In the genomic region with DNA sequence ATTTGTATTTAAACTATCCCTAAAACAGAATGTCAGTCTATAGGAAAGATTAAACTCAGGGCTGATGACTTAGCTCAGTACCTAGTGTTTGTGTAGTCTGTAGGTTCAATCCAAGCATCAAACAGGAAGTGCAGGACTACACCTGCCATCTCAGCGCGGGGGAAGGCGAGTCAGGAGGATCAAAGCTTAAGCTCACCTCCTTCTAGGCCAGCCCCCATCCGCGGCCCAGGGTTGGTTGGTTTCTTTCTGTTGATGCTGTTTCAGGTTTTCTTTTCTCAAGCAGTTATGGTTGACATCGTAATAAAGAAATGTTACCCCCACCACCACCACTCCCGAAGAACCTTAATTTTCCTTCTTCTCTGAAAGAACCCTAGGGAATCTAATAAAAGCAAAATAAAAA, we compare ENCODE assay signal across 19 mouse cellular contexts.
"Had no signal": no experiment of that assay in that cellular context is flagged by ENCODE, and none has a peak within 500 bp of the region (broad histone marks: within the 10 kb centered on the region; RNA-seq: fewer than 3 reads in every experiment).

No protein-coding gene starts in this region.

- ATAC-seq: intestine, embryonic 15.5 days; lung, postnatal 0 days had no signal

- H3K9me3 ChIP-seq: intestine, embryonic 15.5 days; kidney, embryonic 15.5 days; limb, embryonic 13.5 days; liver, embryonic 13.5 days; megakaryocyte, embryonic 14.5 days; midbrain, embryonic 10.5 days; neural tube, embryonic 13.5 days; stomach, embryonic 15.5 days had no signal

- H3K27me3 ChIP-seq: intestine, embryonic 15.5 days; kidney, embryonic 15.5 days; limb, embryonic 13.5 days; liver, embryonic 13.5 days; neural tube, embryonic 13.5 days; stomach, embryonic 15.5 days had no signal

- H3K4me3 ChIP-seq: intestine, embryonic 15.5 days; kidney, embryonic 15.5 days; limb, embryonic 13.5 days; liver, embryonic 13.5 days; megakaryocyte, embryonic 14.5 days; midbrain, embryonic 10.5 days; neural tube, embryonic 13.5 days; stomach, embryonic 15.5 days had no signal

- DNase-seq: kidney, postnatal 10 days; kidney, postnatal 4 days; left cerebral cortex, postnatal 4 days; liver; liver, embryonic 13.5 days; lung, embryonic 14.5 days; midbrain, embryonic 14.5 days; retina, postnatal 1 day; right cerebral cortex, postnatal 25 days; spleen, adult 18-20 months had no signal

- H3K4me2 ChIP-seq: intestine, embryonic 15.5 days; kidney, embryonic 15.5 days; limb, embryonic 13.5 days; liver, embryonic 13.5 days; lung, embryonic 14.5 days; neural tube, embryonic 13.5 days; stomach, embryonic 15.5 days had no signal

- H3K9ac ChIP-seq: intestine, embryonic 15.5 days; kidney, embryonic 15.5 days; limb, embryonic 13.5 days; liver, embryonic 13.5 days; lung, embryonic 14.5 days; neural tube, embryonic 13.5 days; stomach, embryonic 15.5 days had no signal

- H3K36me3 ChIP-seq: intestine, embryonic 15.5 days; kidney, embryonic 15.5 days; limb, embryonic 13.5 days; liver, embryonic 13.5 days; midbrain, embryonic 10.5 days; neural tube, embryonic 13.5 days; stomach, embryonic 15.5 days had no signal

- H3K27ac ChIP-seq: intestine, embryonic 15.5 days; kidney, embryonic 15.5 days; limb, embryonic 13.5 days; liver, embryonic 13.5 days; macrophage; midbrain, embryonic 10.5 days; neural tube, embryonic 13.5 days; stomach, embryonic 15.5 days had no signal

- H3K4me1 ChIP-seq: intestine, embryonic 15.5 days; kidney, embryonic 15.5 days; limb, embryonic 13.5 days; liver, embryonic 13.5 days; megakaryocyte, embryonic 14.5 days; midbrain, embryonic 10.5 days; stomach, embryonic 15.5 days had no signal
